Mouse (Mus musculus) stomach, embryonic 15.5 days (tissue): Measurements from ENCODE around the gene Zmat3. TPM values are rescaled to one million over a fixed set of nuclear protein-coding genes. Genes with fewer than 3 reads are reported as not detected.

Experiments
- ATAC-seq: fragments of 200-750 bp; cut with Nextera tagmentation; 2 replicates; pipeline ENCODE4 v1.8.0; 2017; ENCODE audit warnings: low read depth, moderate number of reproducible peaks, moderate TSS enrichment; ENCODE audit not compliant: insufficient read depth, low FRiP score
- H3K27ac ChIP-seq: fragments of 300-500 bp; sonication (generic); 2 replicates; pipeline ENCODE4 v1.5.1; 2015; ENCODE audit warnings: mild to moderate bottlenecking, inconsistent platforms
- H3K27me3 ChIP-seq: fragments of 300-500 bp; sonication (generic); replicated peaks from 2 replicates; pipeline ENCODE4 v1.6.1; 2015; ENCODE audit warnings: inconsistent platforms
- H3K36me3 ChIP-seq: fragments of 300-500 bp; sonication (generic); 2 replicates; pipeline ENCODE4 v1.6.1; 2015; ENCODE audit warnings: inconsistent platforms
- H3K4me1 ChIP-seq: fragments of 300-500 bp; sonication (generic); 2 replicates; pipeline ENCODE4 v1.6.1; 2015; ENCODE audit warnings: inconsistent platforms
- H3K4me2 ChIP-seq: fragments of 300-500 bp; sonication (generic); 2 replicates; pipeline ENCODE4 v1.6.1; 2015; ENCODE audit warnings: mild to moderate bottlenecking, inconsistent platforms
- H3K4me3 ChIP-seq: fragments of 300-500 bp; sonication (generic); replicated peaks from 2 replicates; pipeline ENCODE4 v1.5.1; 2015; ENCODE audit warnings: inconsistent platforms
- H3K9ac ChIP-seq: fragments of 300-500 bp; sonication (generic); 2 replicates; pipeline ENCODE4 v1.6.1; 2015; ENCODE audit warnings: inconsistent platforms
- H3K9me3 ChIP-seq: fragments of 300-500 bp; sonication (generic); 2 replicates; pipeline ENCODE4 v1.6.1; 2016; ENCODE audit warnings: inconsistent platforms
- WGBS: fragments of 180-500 bp; shearing (Covaris S2); methylation state at CpG from one replicate; pipeline ENCODE4 v1.1.7; 2015; 5-methylcytosine and 5-hydroxymethylcytosine counted together
- polyA plus RNA-seq: library from polyadenylated mRNA; unstranded; fragments of >200 nt; fragmentation: Nextera tagmentation; extraction: Ambion mirVana; gene quantifications from 2 replicates; pipeline ENCODE4 v1.2.1, GENCODE M21; 2015

The Zmat3 gene
- polyA plus RNA-seq, 1 experiment from 2014 or later = 5.8 TPM

- no peak overlapping the region for H3K27ac ChIP-seq
- ATAC-seq = no peak
- 86% methylated on average over 11 of the region's 11 CpGs for WGBS
These were observed 30.9 kb downstream of the Zmat3 start for GRCm38 (mm10) chr3:32334901-32335300.

GRCm38 (mm10) chr3:32333456-32334086 is 32.2 kb downstream of the Zmat3 start:
- Histone ChIP-seq H3K4me3 (no peak overlapping the region), H3K36me3 (no peaks in the 10 kb centered on the region), H3K27ac (no peak overlapping the region), H3K4me1 (no peaks in the 10 kb centered on the region), H3K4me2 (no peak overlapping the region), H3K9ac (no peak overlapping the region), H3K27me3 (no peaks in the 10 kb centered on the region), H3K9me3 (no peaks in the 10 kb centered on the region)
- WGBS = 30% methylated on average over 7 of the region's 7 CpGs
- ATAC-seq = no peak

More at GRCm38 (mm10) chr3:32334901-32335300, 30.9 kb downstream of the Zmat3 start:
- Histone ChIP-seq H3K9ac (no peak overlapping the region), H3K4me2 (no peak overlapping the region), H3K4me1 (no peaks in the 10 kb centered on the region), H3K27me3 (no peaks in the 10 kb centered on the region), H3K9me3 (no peaks in the 10 kb centered on the region), H3K4me3 (no peak overlapping the region), H3K36me3 (no peaks in the 10 kb centered on the region)

GRCm38 (mm10) chr3:32317901-32318416 is 47.9 kb downstream of the Zmat3 start:
- 60% methylated on average over 15 of the region's 15 CpGs for WGBS
- ATAC-seq = no peak
- no peaks in the 10 kb centered on the region for H3K9me3 ChIP-seq

GRCm38 (mm10) chr3:32317165-32317900 is 48.5 kb downstream of the Zmat3 start:
- Histone ChIP-seq H3K4me2 (no peak overlapping the region), H3K4me1 (no peaks in the 10 kb centered on the region), H3K9ac (no peak overlapping the region), H3K9me3 (no peaks in the 10 kb centered on the region), H3K36me3 (no peaks in the 10 kb centered on the region), H3K27ac (no peak overlapping the region), H3K4me3 (no peak overlapping the region), H3K27me3 (no peaks in the 10 kb centered on the region)
- no peak for ATAC-seq
- 22% methylated on average over 12 of the region's 12 CpGs for WGBS

More at GRCm38 (mm10) chr3:32317901-32318416, 47.9 kb downstream of the Zmat3 start:
- Histone ChIP-seq H3K4me3 (no peak overlapping the region), H3K4me2 (no peak overlapping the region), H3K27ac (no peak overlapping the region), H3K4me1 (no peaks in the 10 kb centered on the region), H3K27me3 (no peaks in the 10 kb centered on the region), H3K36me3 (no peaks in the 10 kb centered on the region), H3K9ac (no peak overlapping the region)

GRCm38 (mm10) chr3:32314746-32315145 is 51.1 kb downstream of the Zmat3 start:
- no peaks in the 10 kb centered on the region for H3K27me3 ChIP-seq
- 88% methylated on average over 4 of the region's 4 CpGs for WGBS
- H3K9ac ChIP-seq = no peak overlapping the region

GRCm38 (mm10) chr3:32304171-32304570 is 61.6 kb downstream of the Zmat3 start:
- H3K36me3 ChIP-seq = no peaks in the 10 kb centered on the region
- WGBS = 28% methylated on average over 1 of the region's 1 CpGs
- H3K4me1 ChIP-seq = no peaks in the 10 kb centered on the region
- ATAC-seq = no peak
- no peak overlapping the region for H3K4me3 ChIP-seq
- no peak overlapping the region for H3K9ac ChIP-seq
- H3K27ac ChIP-seq = no peak overlapping the region
- H3K27me3 ChIP-seq = no peaks in the 10 kb centered on the region
- H3K4me2 ChIP-seq = no peak overlapping the region
- no peaks in the 10 kb centered on the region for H3K9me3 ChIP-seq

More at GRCm38 (mm10) chr3:32314746-32315145, 51.1 kb downstream of the Zmat3 start:
- Histone ChIP-seq H3K36me3 (no peaks in the 10 kb centered on the region), H3K4me1 (no peaks in the 10 kb centered on the region), H3K27ac (no peak overlapping the region), H3K9me3 (no peaks in the 10 kb centered on the region), H3K4me3 (no peak overlapping the region), H3K4me2 (no peak overlapping the region)
- ATAC-seq = no peak

- Histone ChIP-seq H3K9ac (no peak overlapping the region), H3K9me3 (no peaks in the 10 kb centered on the region), H3K27me3 (no peaks in the 10 kb centered on the region), H3K27ac (no peak overlapping the region), H3K36me3 (no peaks in the 10 kb centered on the region), H3K4me3 (no peak overlapping the region), H3K4me1 (no peaks in the 10 kb centered on the region), H3K4me2 (no peak overlapping the region)
- no peak for ATAC-seq
- WGBS = 46% methylated on average over 4 of the region's 4 CpGs
These were observed 73.8 kb downstream of the Zmat3 start for GRCm38 (mm10) chr3:32292001-32292400.

Other genes starting within 250 kb of the Zmat3 start
- gene Pik3ca, start 31.7 kb upstream of the Zmat3 start, polyA plus RNA-seq = 8.7 and 10.7 TPM in 2 replicates
- 0.10 TPM in 1 of 2 replicates, not detected in the other for gene Kcnmb3, start 126.2 kb upstream of the Zmat3 start, polyA plus RNA-seq
- 33.6 and 34.3 TPM in 2 replicates for gene Zfp639, start 144.2 kb upstream of the Zmat3 start, polyA plus RNA-seq
- gene Mfn1, start 163.5 kb upstream of the Zmat3 start, polyA plus RNA-seq = 26.5 and 36.2 TPM in 2 replicates